Mouse (Mus musculus): ENCODE measurements around the gene Zfp770. TPM values are rescaled to one million over a fixed set of nuclear protein-coding genes. Genes with fewer than 3 reads are reported as not detected.

Zfp770 gene
- polyA plus RNA-seq, 1 experiment from 2014 or later: 8.1 TPM

- H3K27ac ChIP-seq (ENCODE audit: low read depth, low read length): no peak overlapping the region
- H3K4me3 ChIP-seq (ENCODE audit: low read depth, low read length): no peak overlapping the region
- no peaks in the 10 kb centered on the region for H3K4me1 ChIP-seq (ENCODE audit: control insufficient read depth, insufficient read depth, low read length)
- peaks cover 77% of the 10 kb centered on the region for H3K36me3 ChIP-seq (ENCODE audit: control insufficient read depth, insufficient read depth, low read length)
- no peak for ATAC-seq
- H3K27me3 ChIP-seq (replicated peaks; ENCODE audit: control insufficient read depth, insufficient read depth, low read length): no peaks in the 10 kb centered on the region
- no peak for DNase-seq (ENCODE audit: low spot score)
- WGBS: 93% methylated on average over 1 of the region's 1 CpGs
- H3K9me3 ChIP-seq (replicated peaks; ENCODE audit: control insufficient read depth, low read length): no peaks in the 10 kb centered on the region
- H3K4me2 ChIP-seq (ENCODE audit: low read length): no peak overlapping the region
- H3K9ac ChIP-seq (ENCODE audit: low read length): no peak overlapping the region
Observed at GRCm38 (mm10) chr2:114156639-114157038, 44.6 kb downstream of the Zfp770 start.

GRCm38 (mm10) chr2:114153247-114153646 is 48.0 kb downstream of the Zfp770 start:
- no peak overlapping the region for H3K4me2 ChIP-seq (ENCODE audit: low read length)
- H3K9me3 ChIP-seq (replicated peaks; ENCODE audit: control insufficient read depth, low read length): no peaks in the 10 kb centered on the region
- H3K9ac ChIP-seq (ENCODE audit: low read length): no peak overlapping the region
- WGBS: 91% methylated on average over 6 of the region's 6 CpGs
- no peak for DNase-seq (ENCODE audit: low spot score)
- H3K27ac ChIP-seq (ENCODE audit: low read depth, low read length): no peak overlapping the region
- H3K4me1 ChIP-seq (ENCODE audit: control insufficient read depth, insufficient read depth, low read length): no peaks in the 10 kb centered on the region
- H3K4me3 ChIP-seq (ENCODE audit: low read depth, low read length): no peak overlapping the region
- no peak for ATAC-seq
- no peaks in the 10 kb centered on the region for H3K27me3 ChIP-seq (replicated peaks; ENCODE audit: control insufficient read depth, insufficient read depth, low read length)
- peaks cover 80% of the 10 kb centered on the region for H3K36me3 ChIP-seq (ENCODE audit: control insufficient read depth, insufficient read depth, low read length)

GRCm38 (mm10) chr2:114146864-114147458 is 54.3 kb downstream of the Zfp770 start:
- WGBS: 92% methylated on average over 15 of the region's 15 CpGs
- no peak overlapping the region for H3K4me3 ChIP-seq (ENCODE audit: low read depth, low read length)
- H3K9ac ChIP-seq (ENCODE audit: low read length): no peak overlapping the region
- H3K9me3 ChIP-seq (replicated peaks; ENCODE audit: control insufficient read depth, low read length): no peaks in the 10 kb centered on the region
- H3K4me2 ChIP-seq (ENCODE audit: low read length): no peak overlapping the region
- DNase-seq (ENCODE audit: low spot score) (no peak), ATAC-seq (no peak)
- H3K27me3 ChIP-seq (replicated peaks; ENCODE audit: control insufficient read depth, insufficient read depth, low read length): no peaks in the 10 kb centered on the region
- peaks cover 70% of the 10 kb centered on the region for H3K36me3 ChIP-seq (ENCODE audit: control insufficient read depth, insufficient read depth, low read length)
- H3K27ac ChIP-seq (ENCODE audit: low read depth, low read length): no peak overlapping the region
- H3K4me1 ChIP-seq (ENCODE audit: control insufficient read depth, insufficient read depth, low read length): no peaks in the 10 kb centered on the region

DNA sequence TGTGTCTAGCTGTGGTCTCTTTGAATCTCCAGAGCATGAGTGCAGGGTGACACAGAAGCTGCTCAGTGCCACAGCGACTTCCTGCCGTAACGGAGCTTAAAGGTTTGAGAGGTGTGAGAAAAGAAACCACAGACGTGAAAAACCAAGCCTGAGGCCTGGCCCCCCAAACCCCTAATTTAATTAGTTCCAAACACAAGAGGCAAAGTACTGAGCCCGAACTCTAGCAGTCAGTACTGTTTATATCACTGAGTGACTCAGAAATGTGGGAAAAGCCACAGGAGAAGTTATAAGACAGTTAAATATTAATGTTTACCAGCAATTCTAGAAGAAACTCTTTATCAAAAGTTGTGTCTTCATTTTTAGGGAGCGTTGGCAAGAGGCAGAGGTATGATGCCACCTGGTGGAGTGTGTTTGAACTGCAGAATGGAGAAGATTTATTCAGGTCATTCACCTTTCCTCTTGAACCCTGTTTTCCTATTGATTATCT is 55.9 kb downstream of the Zfp770 start:
- no peak overlapping the region for H3K4me2 ChIP-seq (ENCODE audit: low read length)
- no peak for ATAC-seq

GRCm38 (mm10) chr2:114144915-114145314 is 56.4 kb downstream of the Zfp770 start:
- ATAC-seq: no peak
- no peak overlapping the region for H3K4me3 ChIP-seq (ENCODE audit: low read depth, low read length)
- 94% methylated on average over 5 of the region's 5 CpGs for WGBS
- DNase-seq (ENCODE audit: low spot score): no peak
- no peak overlapping the region for H3K9ac ChIP-seq (ENCODE audit: low read length)
- no peak overlapping the region for H3K4me2 ChIP-seq (ENCODE audit: low read length)
- no peak overlapping the region for H3K27ac ChIP-seq (ENCODE audit: low read depth, low read length)
- H3K9me3 ChIP-seq (replicated peaks; ENCODE audit: control insufficient read depth, low read length): no peaks in the 10 kb centered on the region
- no peaks in the 10 kb centered on the region for H3K4me1 ChIP-seq (ENCODE audit: control insufficient read depth, insufficient read depth, low read length)
- no peaks in the 10 kb centered on the region for H3K27me3 ChIP-seq (replicated peaks; ENCODE audit: control insufficient read depth, insufficient read depth, low read length)
- peaks cover 68% of the 10 kb centered on the region for H3K36me3 ChIP-seq (ENCODE audit: control insufficient read depth, insufficient read depth, low read length)

More for the DNA sequence above, 55.9 kb downstream of the Zfp770 start:
- Histone ChIP-seq H3K36me3 (ENCODE audit: control insufficient read depth, insufficient read depth, low read length) (peaks cover 68% of the 10 kb centered on the region), H3K9me3 (replicated peaks; ENCODE audit: control insufficient read depth, low read length) (no peaks in the 10 kb centered on the region), H3K9ac (ENCODE audit: low read length) (no peak overlapping the region), H3K4me3 (ENCODE audit: low read depth, low read length) (no peak overlapping the region), H3K27ac (ENCODE audit: low read depth, low read length) (no peak overlapping the region), H3K27me3 (replicated peaks; ENCODE audit: control insufficient read depth, insufficient read depth, low read length) (no peaks in the 10 kb centered on the region), H3K4me1 (ENCODE audit: control insufficient read depth, insufficient read depth, low read length) (no peaks in the 10 kb centered on the region)
- 77% methylated on average over 6 of the region's 6 CpGs for WGBS
- peak; percentile 47 for DNase-seq (ENCODE audit: low spot score)

DNA sequence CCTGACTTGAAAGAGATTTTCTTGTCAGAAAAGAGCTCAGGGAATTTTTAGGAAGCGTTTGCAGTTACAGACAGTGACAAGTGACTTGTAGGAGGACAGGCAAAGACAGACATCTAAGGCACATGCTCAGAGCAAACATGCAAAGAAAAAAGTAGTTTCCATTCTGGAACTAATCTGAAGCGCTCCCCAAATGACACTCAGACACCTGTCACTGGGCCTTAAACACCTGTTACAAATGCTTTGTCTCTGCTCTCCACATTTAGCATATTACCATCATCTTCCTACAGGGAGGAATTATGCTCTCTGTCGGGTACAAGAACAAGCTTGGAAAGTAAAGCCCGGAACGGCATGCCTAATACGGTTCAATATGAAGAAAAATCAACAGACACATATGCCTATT is 57.4 kb downstream of the Zfp770 start:
- no peaks in the 10 kb centered on the region for H3K27me3 ChIP-seq (replicated peaks; ENCODE audit: control insufficient read depth, insufficient read depth, low read length)
- no peak for DNase-seq (ENCODE audit: low spot score)
- H3K4me2 ChIP-seq (ENCODE audit: low read length): no peak overlapping the region
- 77% methylated on average over 6 of the region's 6 CpGs for whole genome bisulfite sequencing
- no peak for ATAC-seq
- H3K4me1 ChIP-seq (ENCODE audit: control insufficient read depth, insufficient read depth, low read length): no peaks in the 10 kb centered on the region
- H3K36me3 ChIP-seq (ENCODE audit: control insufficient read depth, insufficient read depth, low read length): peaks cover 69% of the 10 kb centered on the region
- no peak overlapping the region for H3K4me3 ChIP-seq (ENCODE audit: low read depth, low read length)
- H3K9me3 ChIP-seq (replicated peaks; ENCODE audit: control insufficient read depth, low read length): no peaks in the 10 kb centered on the region
- no peak overlapping the region for H3K9ac ChIP-seq (ENCODE audit: low read length)
- H3K27ac ChIP-seq (ENCODE audit: low read depth, low read length): no peak overlapping the region

Small RNA genes within 50 kb of the gene (microRNA-seq; reads per million reads assigned to microRNA genes)
- not detected for gene Mir7002

Other genes with a start within 250 kb of the Zfp770 start
- 2.9 and 3.0 TPM in 2 replicates for gene Gjd2, start 187.8 kb downstream of the Zfp770 start, polyA plus RNA-seq (2014; fragmentation: Nextera tagmentation; extraction: Ambion mirVana)
- 0.43 and 0.57 TPM in 2 replicates for gene Actc1, start 147.9 kb downstream of the Zfp770 start, polyA plus RNA-seq (2014; fragmentation: Nextera tagmentation; extraction: Ambion mirVana)
- gene Aqr, start 14.4 kb downstream of the Zfp770 start, polyA plus RNA-seq (2014; fragmentation: Nextera tagmentation; extraction: Ambion mirVana): 51.5 and 57.1 TPM in 2 replicates

Measured in forebrain, embryonic 14.5 days (tissue).